Mouse (Mus musculus) heart, adult 11 months (tissue): ENCODE measurements around the gene Cldn15.
A peak's percentile ranks its signal among the peaks of the same experiment; 100 is the strongest.

Experiments used
- DNase-seq: peaks from one replicate; pipeline ENCODE4 v3.0.0; 2022

The Cldn15 gene

GRCm38 (mm10) chr5:136950521-136950920, 15.9 kb upstream of the Cldn15 start:
- no peak for DNase-seq

GRCm38 (mm10) chr5:136952153-136952552, 14.3 kb upstream of the Cldn15 start:
- no peak for DNase-seq

GRCm38 (mm10) chr5:136953015-136953414, 13.4 kb upstream of the Cldn15 start, which contains the start of gene Fis1:
TSS of gene Fis1 (plus strand) at chr5:136953275.
- peak; percentile 100 for DNase-seq

GRCm38 (mm10) chr5:136953440-136953951, 12.9 kb upstream of the Cldn15 start:
- peak; percentile 97 for DNase-seq

DNA sequence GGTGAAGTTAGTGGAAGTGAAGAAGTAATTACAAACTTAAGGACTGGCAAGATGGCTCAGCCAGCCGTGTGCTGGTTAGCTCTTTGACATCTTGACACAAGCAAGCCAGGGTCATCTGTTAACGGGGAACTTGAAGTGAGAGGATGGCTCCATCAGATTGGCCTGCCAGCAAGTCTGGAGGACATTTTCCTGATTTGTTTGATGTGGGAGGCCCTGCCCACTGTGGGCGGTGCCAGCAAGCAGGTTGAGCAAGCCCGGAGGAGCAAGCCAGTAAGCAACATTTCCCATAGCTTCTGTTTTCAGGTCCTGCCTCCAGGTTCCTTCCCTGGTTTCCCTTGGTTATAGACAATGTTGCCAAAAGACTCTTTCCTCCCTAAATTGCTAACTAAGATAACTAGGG, 10.8 kb upstream of the Cldn15 start:
- no peak for DNase-seq

DNA sequence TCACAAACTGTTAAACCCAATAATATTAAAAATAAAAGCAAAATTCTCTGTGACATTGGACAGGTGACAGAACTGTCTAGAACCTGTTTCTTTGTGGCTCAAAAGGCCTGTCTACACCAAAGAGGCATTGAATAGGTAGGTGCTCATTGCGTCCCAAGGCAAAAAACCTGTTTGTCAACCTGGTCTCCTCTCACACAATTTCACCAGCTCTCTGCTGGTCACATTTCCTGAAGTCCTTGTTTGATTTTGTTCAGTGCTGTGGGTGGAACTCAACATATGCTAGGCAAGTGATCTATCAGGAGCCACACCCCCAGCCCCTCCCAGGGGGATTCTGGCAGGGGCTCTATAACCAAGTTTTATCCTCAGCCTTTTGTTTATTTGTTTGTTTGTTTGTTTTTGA, 9.2 kb upstream of the Cldn15 start:
- DNase-seq, result no peak

DNA sequence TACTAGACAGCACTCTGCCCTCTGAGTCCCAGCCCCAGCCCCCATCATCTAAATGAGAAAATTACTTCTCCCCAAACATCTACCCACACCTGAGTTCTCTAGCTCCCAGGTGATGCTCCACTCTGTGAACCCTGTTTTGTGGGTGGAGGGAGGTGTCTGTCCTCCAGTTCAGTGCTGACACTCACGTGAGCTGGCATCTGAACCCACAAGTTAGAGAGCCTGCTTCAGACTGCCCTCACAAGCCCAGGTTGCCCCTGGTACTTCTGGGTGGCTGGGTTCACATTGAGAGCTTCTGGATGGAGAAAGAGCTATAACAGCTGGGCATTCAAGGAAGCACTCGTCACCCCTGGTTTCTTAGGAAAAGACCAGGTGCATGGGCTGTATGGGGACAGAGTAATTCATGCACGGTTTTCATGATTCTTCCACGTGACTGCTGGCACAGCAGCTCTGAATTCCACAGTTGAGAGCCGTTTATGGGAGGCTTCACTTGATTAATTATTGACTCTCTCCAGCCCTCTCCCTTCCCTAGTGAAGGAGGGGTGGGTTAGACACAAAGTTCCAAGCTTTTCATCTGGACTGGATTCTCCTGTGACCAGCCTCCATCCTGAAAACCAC, 7.3 kb upstream of the Cldn15 start:
- no peak for DNase-seq

DNA sequence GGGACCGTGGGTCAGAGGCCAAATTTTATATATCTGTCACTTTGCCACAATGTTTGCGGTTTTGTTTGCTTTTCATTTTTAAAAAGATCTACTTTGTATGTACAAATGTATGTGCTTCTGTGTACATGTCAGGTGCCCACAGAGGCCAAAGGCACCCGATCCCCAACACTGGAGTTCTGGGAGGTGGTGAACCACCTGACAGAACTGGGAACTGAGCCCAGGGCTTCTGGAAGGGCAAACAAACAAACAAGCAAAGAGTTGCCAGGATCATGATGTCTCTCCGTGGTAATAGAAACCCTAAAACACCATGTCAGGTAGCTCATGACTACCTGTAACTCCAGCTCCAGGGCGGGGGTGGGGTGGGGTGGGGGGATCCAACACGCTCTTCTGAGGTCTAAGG, 6.4 kb upstream of the Cldn15 start:
- no peak for DNase-seq

DNA sequence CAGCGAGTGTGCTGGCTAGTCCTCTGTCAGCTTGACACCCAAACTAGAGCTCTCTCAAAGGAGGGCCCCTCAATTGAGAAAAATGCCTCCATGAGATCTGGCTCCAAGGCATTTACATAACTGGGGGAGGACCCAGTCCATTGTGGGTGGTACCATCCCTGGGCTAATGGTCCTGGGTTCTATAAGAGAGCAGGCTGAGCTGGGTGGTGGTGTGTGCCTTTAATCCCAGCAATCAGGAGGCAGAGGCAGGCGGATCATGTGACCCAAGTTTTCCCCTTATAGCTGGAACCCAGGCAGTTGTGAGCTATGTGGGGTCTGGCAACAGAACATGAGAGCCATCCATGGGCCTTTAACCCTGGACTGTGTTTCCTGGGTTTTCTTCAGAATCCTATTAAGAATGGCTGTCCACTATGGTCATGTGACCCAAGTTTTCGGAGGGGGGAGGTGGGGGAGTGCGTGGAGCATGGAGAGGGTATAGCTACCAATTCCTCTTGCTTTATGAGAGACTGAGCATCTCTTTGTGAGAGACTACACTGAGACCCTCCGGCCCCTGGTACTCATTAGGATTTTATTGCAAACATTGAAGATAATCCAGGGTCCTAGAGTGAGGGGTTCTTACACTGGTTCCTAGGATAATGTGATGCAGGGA, 5.0 kb upstream of the Cldn15 start:
- DNase-seq, result peak; percentile 94

DNA sequence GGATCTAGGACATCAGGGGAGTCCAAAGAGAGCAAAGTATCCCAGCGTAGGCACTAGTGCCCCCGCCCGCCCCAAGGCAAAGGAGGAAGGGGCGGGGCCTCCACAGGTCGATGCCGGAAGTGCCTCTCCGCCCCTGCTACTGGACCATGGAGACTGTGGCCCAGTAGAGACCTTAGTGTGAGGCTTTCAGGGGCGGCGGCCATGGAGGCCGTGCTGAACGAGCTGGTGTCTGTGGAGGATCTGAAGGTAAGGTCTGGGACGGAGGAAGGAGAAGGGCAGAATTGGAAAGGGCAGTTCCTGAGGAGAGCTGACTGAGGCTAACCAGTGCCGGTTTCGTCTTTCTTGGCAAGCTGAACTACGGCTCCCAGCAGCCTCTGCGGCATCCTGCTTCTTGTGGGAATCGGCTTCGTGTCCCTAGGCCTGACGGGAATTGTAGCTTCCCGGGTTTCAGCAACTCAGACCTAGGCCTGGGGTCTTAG, 4.4 kb upstream of the Cldn15 start:
- peak; percentile 99 for DNase-seq

GRCm38 (mm10) chr5:136962501-136962900, 3.9 kb upstream of the Cldn15 start:
- peak; percentile 98 for DNase-seq

DNA sequence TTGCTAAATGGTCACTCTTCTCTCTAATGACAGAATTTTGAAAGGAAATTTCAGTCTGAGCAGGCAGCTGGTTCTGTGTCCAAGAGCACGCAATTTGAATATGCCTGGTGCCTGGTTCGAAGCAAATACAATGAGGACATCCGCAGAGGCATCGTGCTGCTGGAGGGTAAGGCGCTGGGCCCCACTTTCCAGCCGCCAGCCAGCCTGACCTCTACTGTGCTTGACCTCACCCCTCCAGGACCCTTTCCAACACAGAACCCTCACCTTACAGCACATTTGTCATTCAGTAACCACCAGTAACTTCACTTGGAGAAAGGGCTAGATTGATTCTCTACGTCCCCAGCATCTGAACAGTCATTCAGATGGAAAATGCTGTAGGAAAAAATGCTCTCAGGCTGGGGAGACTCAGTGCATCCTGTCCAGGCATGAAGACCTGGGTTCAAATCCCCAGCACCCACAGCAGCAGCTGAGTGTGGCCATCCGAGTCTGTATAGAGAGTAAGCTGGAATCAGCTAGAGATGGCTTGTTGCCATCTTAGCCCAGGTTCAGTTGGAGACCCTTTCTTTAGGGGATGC, 3.4 kb upstream of the Cldn15 start:
- no peak for DNase-seq

GRCm38 (mm10) chr5:136965210-136965609, 1.2 kb upstream of the Cldn15 start:
- DNase-seq, result peak; percentile 94

- DNase-seq, result peak; percentile 95
These were observed 730 bp upstream of the Cldn15 start for GRCm38 (mm10) chr5:136965686-136966085.

GRCm38 (mm10) chr5:136966861-136967455, 542 bp downstream of the Cldn15 start:
- DNase-seq, result peak; percentile 93

DNA sequence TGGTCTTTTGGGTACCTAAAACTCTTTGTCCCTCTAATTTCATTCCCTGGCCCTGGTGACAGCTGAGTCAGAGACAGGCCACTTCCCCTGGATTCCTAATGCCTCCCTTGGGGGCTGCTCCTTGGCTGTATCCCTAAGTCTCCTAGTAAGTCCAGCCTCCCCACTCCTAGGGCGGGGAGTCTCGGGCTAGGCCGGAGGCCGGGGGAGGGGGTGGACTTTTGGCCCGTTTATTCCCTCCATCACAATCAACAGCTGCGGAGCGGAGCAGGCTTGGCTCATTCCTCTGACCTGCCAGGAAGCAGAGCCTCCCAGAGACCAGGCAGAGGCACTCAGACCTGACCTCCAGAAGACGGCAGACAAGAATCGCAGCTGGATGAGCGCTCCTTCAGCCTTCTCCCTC, 1.2 kb downstream of the Cldn15 start:
- DNase-seq, result peak; percentile 99

DNA sequence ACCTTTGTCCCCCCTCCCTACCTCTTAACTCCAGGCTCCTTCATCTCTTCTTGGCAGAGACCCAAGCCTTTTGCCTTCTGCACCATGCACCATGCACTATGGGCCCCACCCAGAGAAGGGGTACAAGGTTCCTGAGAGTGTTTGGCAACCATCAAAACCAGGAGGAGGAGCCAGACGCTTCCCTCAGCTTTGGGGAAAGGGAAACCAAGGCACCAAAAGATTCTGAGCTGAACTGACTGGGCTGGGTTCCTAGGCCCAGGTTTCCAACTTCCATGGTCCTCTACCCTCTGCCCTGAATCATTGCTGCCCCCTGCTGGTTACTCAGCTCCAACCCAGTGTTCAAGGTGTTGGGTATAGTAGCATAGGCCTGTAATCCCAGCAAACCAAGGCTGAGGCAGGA, 4.3 kb downstream of the Cldn15 start:
- DNase-seq, result peak; percentile 97

DNA sequence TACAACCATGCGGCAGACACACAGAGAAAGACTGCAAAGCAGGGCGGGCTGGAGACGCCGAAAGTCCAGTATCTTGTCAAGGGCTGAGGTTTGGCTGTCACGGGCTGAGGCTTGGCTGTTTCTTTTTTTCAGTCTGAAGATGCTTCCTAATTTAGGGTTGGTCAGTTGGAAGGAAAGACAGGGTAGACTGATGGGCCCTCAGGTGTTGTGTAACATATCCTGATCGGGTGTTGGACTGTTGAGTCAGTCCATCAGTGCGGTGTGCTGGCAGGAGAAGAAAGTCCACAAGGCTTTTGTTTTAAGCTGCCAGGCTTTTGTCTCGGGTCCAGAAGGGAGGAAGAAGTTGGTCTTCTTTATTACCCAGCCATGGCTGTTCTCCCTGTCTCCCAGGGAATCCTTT, 7.3 kb downstream of the Cldn15 start:
- DNase-seq, result no peak

GRCm38 (mm10) chr5:136977769-136978168, 11.4 kb downstream of the Cldn15 start:
- DNase-seq, result no peak

- DNase-seq, result no peak
These were observed 13.3 kb downstream of the Cldn15 start for GRCm38 (mm10) chr5:136979762-136980161.

- no peak for DNase-seq
These were observed 14.6 kb downstream of the Cldn15 start for GRCm38 (mm10) chr5:136980974-136981373.

DNA sequence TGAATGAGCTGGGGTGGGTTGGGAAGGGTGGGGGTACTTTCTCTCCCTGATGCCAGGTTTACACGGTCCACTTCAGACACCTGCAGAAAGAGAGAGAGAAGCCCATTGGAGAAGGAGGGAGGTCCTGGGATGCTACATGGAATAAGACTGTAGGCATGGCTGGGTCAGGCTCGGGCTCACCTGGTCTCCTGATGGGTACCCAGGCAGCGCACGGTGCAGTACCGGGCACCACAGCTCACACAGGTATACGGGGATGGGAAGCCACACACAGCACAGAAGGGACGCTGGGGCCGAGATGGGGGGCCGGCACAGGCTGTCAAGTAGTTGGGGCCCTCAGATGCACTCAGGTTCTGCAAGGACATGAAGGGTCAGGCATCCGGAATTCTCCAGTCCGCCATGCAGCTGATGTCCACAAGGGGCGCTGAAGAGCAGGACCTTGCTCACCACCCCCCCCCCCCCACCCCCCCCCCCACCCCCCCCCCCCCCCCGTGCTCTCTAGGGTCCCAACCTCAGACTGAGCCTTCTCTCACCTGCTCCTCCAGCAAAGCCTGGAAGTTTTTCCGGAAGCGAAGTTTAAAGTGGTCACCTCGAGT, 16.0 kb downstream of the Cldn15 start:
- DNase-seq, result peak; percentile 93

- DNase-seq, result peak; percentile 87
These were observed 18.4 kb downstream of the Cldn15 start for GRCm38 (mm10) chr5:136984828-136985227.
